Mouse (Mus musculus) spleen, postnatal 14 days (tissue): ENCODE measurements around the gene Frat1.

Experiments used
- DNase-seq, 2 experiments: peaks; one replicate each; pipeline ENCODE4 v3.0.0; 2021 to 2022; ENCODE audit warnings: low spot score in 2 of 2

Frat1 gene

GRCm38 (mm10) chr19:41816915-41817314, 12.9 kb upstream of the Frat1 start:
- no peak for DNase-seq

DNA sequence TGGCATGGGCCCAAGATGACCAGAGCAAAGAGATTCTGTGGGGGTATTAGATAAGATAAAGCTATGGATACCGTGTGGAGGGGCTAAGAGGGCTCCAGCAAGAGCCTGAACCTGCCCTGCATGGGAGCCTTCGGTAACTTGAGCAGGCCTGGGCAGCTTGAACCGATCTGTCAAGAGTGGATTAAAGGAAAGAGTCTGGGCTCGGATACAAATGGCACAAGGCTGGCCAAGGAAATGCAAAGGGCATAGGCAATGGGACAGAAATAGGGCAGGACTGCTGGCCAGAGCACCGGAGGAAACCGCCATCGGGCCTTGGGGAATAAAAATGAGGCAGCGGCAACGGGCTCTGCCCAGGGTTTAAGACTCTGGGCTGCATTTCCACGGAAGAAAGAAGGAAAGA, 12.4 kb upstream of the Frat1 start:
- no peak for DNase-seq

- DNase-seq: no peak
Observed at GRCm38 (mm10) chr19:41818749-41819148, 11.0 kb upstream of the Frat1 start.

DNA sequence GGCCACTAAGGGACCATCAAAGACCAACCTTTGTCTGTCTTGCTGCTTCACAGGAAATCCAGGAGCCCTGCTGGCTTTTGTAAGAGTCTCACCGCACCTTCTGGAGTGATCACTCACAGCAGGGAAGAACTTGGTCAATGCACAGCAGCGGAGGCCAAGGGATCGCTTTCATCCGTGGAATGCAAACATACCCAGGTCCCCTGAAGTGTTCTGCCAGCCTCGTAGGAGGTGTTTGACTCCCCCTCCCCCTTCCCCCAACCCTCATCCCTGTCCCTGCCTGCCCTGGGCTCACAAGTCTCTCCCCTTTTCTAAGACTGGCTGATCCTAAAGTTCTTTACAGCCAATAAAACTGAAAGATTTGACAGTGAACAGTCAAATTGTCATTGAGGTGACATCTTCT, 8.3 kb upstream of the Frat1 start:
- no peak for DNase-seq

GRCm38 (mm10) chr19:41822589-41822988, 7.2 kb upstream of the Frat1 start:
- DNase-seq: no peak

- DNase-seq: no peak
Observed at GRCm38 (mm10) chr19:41824950-41825349, 4.8 kb upstream of the Frat1 start.

GRCm38 (mm10) chr19:41826529-41826928, 3.2 kb upstream of the Frat1 start:
- DNase-seq: no peak

DNA sequence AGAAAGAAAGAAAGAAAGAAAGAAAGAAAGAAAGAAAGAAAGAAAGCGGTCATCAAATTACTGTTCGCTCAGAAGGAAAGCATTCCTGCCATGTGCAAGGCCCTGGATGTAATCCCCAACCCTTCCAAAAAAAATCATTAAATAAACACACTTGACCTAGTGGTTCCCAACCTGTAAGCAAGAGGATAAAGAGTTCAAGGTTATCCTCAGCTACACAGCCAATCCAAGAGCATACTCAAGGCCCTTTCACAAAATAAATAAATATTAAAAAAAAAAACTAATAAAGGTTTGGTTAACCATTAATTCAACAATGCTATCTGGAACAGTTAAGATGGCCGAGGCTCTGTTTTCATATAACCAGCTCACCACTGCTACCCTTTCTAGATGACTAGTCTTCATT, 829 bp upstream of the Frat1 start:
- no peak for DNase-seq

- DNase-seq: peak; percentile 39 to 52
Observed at GRCm38 (mm10) chr19:41830106-41831031, 599 bp downstream of the Frat1 start.

DNA sequence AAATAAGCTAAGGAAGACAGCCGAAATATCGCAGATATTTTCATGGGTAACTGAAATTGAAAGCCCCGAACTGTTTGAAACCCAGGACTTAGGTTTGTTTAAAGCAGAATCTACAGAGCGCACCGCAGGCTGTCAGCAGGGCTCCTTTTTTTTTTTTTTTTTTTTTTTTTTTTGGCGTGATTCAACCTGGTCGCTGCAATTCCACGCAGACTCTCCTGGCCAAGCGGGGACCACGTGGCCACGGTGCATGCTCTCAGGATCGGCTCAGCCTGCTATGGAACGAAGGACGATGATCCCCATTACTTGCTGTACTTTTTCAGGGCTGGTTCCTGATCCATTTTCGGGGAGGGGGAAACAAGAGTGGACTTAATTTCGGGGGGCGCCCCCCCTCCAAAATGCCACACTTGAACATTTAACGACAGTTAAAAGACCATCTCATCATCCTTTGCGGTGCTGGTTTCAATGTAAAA, 1.4 kb downstream of the Frat1 start:
- DNase-seq: no peak

DNA sequence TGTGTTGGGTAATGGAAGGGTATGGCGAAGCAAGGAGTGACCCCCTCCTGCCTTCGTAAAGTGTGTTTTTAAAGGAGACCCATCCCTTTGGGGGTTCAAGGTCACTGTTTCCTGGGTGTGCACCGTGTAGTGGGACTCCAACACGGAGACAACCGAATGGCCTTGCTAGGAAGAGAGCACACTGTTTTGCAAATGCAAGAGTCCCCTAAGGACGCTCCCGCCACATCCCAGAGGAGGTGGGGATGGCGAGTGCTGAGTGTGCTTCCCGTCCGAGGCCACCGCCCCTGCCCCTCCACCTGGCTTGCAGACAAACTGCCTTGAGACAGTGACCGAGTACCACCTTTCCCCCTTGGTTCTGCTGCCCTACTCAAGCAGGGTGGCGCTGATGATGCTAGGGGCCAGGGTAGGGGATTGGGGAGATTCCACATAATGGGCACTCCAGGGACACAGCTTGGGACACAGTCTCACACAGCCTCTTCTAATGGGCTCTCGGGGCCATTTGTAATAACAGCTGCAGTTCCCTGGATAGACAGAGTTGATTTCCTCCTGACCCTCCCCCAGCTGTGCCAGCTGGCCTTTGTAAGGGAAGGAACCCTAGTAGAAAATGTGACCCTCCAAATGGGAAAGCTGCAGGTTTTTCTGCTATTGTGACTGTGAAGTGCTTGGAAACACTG, 2.1 kb downstream of the Frat1 start:
- no peak for DNase-seq

GRCm38 (mm10) chr19:41832501-41833201, 2.9 kb downstream of the Frat1 start:
- DNase-seq: no peak

DNA sequence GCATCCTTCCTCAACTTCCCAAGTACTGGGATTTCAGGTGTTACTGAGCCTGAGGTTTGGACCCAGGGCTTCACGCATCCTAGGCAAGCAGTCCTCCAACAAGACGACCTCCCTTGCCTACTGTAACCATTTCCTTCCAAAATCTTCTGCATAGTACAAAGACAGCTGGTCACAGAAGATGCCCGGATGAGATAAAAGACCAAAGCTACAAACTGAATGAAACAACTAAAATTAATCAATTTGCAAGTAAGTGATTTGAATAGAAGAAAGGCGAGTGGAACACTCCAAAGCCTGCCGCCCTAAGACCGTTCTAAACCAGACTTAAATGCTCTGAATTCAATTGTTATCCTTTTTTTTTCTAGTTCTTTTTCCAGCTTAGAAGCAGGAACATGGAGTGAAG, 5.6 kb downstream of the Frat1 start:
- DNase-seq: no peak

GRCm38 (mm10) chr19:41835816-41836215, 6.0 kb downstream of the Frat1 start:
- DNase-seq: peak; percentile 47 to 53

DNA sequence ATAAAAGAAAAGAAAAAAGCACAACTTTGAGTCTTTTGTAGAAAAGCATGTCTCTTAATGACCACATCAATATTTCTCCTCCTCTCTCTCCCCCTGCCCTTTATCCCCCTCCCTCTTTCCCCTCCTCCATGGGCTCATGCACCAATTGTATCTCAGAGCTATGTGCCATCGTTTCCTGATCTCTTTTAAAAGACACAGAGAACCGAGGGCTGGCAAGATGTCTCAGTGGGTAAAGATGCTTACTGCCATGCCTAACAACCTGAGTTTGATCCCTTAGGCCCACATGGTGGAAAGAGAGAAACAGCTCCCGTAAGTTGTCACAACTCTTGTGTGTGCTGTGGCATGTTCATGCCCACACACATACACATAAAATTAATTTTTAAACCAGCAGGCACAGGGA, 6.9 kb downstream of the Frat1 start:
- no peak for DNase-seq

DNA sequence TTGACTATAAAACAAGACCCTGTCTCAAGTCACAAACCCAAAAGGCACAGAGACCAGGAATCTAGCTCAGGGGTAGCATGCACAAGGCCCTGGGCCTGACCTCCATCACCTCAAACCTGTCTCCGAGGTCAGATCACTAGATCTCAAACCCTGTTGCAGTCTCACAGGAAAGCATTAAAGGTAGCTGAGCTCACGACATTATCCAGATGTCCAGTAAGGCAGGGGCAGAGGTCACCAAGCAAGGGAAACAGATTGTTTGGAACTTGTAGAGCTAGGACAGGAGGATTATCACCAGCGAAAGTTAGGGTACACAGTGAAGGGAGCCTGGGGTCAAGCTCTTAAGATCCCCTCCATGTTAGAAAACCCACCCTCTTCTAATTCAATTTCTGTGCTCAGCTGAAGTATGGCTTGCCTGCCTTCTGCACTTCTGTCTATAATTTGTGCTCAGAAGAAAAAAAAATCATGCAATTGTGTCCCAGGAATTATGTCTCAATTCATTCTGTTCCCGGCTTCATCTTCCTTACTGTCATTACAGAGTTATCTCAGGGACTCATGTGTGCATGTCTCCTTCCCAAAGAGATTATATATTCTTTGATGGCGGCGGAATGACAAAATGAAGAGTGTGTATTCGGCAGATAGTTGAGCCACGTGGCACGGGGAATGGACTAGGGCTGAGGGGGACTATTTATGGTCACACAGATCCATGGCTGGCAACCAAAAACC, 7.6 kb downstream of the Frat1 start:
- no peak for DNase-seq

DNA sequence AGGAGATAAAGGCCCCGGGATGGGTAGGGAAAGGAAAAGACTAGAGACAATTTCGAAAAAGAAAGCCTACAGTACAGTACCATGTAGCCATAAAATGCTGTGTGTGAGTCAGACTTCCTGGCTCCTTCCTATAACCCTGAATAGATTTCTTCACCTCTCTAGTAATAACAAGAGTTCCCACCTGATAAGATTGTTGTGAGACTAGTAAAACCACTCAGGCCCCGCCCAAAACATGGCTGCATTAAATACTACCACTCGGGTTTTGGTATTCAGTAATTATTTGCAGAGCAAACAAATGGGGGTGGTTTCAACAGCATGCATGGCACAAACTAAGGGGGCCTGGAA, 8.1 kb downstream of the Frat1 start:
- DNase-seq: no peak

DNA sequence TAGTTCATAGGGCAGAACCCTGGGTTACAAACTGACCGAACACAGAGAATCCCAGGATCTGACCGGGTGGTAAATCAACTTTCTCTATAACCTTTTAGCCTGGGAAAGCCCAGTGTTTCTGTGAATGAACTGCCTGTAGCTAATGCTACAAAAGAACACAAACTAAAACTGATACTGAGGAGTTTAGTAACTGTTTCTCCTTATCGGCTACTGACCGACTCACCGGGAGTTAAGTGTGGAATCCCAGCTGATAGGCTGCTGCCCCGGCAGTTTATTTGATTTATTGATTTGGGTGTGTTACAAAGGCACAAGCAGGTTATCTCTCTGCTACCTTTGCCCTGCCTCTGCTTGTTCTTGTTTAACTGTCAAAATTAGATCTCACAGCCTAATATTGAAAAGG, 9.0 kb downstream of the Frat1 start:
- DNase-seq: no peak

- DNase-seq: no peak
Observed at GRCm38 (mm10) chr19:41839685-41840084, 9.9 kb downstream of the Frat1 start.

DNA sequence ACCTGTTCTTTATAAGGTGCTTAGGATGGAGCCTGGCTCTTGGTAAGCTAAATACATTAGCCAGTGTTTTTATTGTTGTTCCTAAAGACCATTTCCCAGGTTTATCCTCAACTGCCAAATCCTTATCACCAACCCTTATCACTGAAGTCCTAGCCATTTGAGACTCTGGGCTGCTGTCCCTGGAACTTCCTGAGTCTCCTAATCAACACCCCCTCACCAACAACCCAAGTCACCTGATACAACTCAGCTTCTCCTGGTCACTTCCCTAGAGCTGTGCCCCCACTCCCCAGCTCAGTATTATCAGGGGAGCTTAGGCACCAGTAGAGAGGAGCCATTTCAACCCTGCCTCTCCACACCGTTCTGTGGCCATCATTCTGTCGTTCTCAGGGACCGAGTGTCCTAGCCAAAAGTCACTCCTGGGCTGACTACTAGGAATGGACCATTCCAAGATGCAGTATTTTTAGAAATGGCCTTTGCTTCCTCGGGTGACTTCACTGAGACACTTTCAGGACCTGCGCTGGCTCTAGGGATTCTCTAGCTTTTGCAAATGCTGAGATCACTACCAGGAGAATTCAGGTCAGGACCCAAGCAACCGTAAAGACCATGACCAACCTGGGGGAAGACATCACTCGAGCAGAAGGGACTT, 11.5 kb downstream of the Frat1 start:
- no peak for DNase-seq

DNA sequence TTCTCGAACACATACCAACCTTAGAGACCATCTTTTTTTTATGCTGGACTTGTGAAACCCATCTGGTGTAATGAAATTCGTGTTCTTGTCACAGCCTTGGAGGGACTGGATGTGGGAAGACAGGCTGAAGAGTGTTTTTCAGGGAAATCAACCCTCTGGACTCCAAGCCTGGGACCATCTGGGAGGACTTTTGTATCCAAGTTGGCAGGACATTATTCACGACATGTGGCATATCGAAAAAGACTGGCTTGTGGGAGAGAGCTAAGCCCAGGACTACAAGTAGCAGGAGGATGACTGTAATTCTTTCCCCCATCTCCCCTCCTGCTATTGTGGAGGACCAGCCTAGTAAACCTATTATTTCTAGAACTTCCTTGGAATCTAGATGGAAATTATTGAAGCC, 12.4 kb downstream of the Frat1 start:
- DNase-seq: no peak
